Mouse (Mus musculus): ENCODE data around the gene Rgs21. TPM values are rescaled to one million over a fixed set of nuclear protein-coding genes. Genes with fewer than 3 reads are reported as not detected.
A peak's percentile ranks its signal among the peaks of the same experiment; 100 is the strongest.

The Rgs21 gene
- total RNA-seq (2021), result not detected
- long read RNA-seq, experiment 1, result 0 reads
- long read RNA-seq, experiment 2, result 0 reads

DNA sequence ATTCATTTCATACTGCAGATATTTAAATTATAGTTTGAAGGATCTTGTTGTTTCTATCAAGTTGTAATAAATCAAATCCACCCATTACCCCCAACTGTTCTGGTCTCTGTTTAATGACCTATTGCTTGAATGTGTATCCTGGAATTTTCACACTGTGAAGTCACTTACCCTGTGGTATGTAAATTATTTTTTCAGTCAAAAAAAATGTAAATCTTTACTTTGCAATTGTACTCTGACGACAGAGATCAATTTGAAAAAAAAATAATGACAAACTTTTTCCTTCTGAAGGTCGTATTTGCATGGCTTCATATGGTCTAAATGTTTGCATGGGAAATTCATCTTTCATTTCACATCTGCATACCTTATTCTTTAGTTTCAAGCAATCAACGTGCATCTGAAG is at the start of gene Rgs21:
Gene Rgs21 (minus strand): TSS at position 101 of the 400 bp plus-strand sequence.
- DNase-seq, result no peak
- intact Hi-C loops (cut with DNase I), result no loop called here
- no peak within 1 kb of the TSS for H3K27ac ChIP-seq
- no peak within 1 kb of the TSS for H3K4me3 ChIP-seq
- no peak for TF ChIP-seq CTCF (IDR thresholded peaks at IDR 0.05)

DNA sequence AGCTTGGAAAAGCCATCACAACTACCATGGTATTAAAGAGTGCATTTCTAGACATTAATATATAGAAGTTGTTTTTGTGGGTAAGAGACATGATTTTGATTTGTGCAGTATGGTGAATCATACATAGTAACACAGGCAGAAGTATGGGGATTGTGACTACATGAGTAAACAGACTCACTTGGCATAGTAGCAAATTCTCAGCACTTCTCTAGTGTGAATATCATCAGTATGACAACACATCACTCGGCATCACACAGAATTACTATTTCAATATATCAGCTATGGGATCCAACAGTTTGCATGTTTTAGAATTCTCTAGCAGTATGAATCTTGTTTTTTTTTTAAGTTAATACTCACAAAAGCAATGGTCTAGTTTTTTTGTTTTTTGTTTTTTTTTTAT is 36.6 kb upstream of the Rgs21 start:
- DNase-seq, result no peak
- intact Hi-C loops (cut with DNase I), result no loop called here
- Histone ChIP-seq H3K4me3 (no peak overlapping the region), H3K27ac (no peak overlapping the region)
- no peak for TF ChIP-seq CTCF (IDR thresholded peaks at IDR 0.05)

DNA sequence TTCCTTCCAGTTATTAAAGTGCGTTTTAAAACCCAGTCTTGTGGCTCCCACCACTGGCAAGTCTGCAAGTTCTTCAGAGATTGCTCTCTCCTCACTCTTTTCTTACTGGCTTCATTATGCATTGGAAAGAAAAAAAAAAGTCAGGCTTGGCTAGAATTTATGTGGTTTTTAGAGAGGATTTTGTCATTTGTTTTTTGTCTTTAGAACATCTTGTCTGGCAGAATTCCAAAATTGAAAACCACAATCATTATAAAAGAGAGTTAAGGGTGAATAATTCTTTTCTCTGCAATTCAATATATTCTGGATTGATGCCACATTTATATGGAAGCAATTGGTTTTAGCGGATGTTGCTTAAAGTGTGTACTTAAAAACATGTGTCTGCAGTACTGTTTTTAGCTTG is 35.5 kb upstream of the Rgs21 start:
- no peak for TF ChIP-seq CTCF (IDR thresholded peaks at IDR 0.05)
- intact Hi-C loops (cut with DNase I), result no loop called here
- no peak overlapping the region for H3K27ac ChIP-seq
- no peak for DNase-seq
- H3K4me3 ChIP-seq, result no peak overlapping the region

DNA sequence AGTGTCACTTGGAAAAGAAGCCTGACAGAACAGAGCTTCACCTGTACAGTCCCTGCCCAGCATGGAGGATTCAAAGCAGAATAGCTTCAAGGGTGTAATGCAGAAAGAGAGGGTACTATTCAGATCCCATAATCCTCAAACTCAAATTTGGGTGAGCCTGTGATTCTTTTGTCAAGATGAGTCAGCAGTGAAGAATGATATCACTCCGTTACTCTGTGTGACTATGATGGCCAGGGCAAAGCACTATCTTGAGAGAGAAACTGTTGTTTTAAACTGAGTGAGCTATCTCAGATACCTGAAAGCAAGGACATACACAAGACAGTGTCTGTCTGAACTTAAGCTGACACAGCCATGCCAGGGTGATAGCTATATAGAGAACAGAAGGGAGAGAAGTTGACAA is 11.9 kb upstream of the Rgs21 start:
- Histone ChIP-seq H3K27ac (no peak overlapping the region), H3K4me3 (no peak overlapping the region)
- no peak for TF ChIP-seq CTCF (IDR thresholded peaks at IDR 0.05)
- intact Hi-C loops (cut with DNase I), result no loop called here
- DNase-seq, result no peak

DNA sequence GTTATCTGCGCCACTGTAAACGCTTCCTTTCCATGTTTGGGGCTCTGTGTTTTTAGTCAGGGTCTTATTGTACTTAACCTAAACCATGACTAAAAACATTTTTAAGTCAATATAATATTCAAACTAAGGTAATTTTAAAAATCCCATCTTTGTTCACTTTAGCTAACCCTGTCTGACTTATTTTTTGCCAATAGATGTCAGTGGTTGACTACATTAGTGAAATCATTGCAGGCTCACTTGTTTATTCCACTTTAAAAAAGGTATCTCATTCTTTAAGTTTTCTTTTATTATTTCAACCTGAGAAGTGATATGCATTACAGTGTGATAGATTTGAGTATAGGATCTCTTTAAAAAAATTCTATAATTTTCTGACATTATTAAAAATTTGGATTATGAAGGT is 5.5 kb upstream of the Rgs21 start:
- intact Hi-C loops (cut with DNase I), result no loop called here
- DNase-seq, result no peak
- TF ChIP-seq CTCF (IDR thresholded peaks at IDR 0.05), result peak; percentile 31; the same call in 1 of the 2 replicates
- Histone ChIP-seq H3K27ac (no peak overlapping the region), H3K4me3 (no peak overlapping the region)

DNA sequence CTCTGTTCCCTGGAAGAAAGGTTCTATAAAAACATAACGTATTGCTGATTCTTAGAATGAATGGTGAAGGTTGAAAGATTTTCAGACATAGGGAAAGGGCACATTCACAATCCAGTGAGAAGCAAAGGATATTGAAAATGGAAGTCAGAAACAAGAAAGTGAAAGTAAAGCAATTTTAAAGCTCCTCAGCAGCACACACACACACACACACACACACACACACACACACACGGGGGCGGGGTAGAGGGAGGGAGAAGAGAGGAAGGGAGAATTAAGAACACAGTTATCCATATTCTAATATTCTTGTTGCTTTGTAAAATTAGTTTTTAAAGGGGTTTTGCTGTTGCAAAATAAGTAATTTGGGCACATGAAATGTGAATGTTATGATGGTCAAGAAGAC is 2.4 kb upstream of the Rgs21 start:
- no peak for TF ChIP-seq CTCF (IDR thresholded peaks at IDR 0.05)
- DNase-seq, result no peak
- intact Hi-C loops (cut with DNase I), result no loop called here

DNA sequence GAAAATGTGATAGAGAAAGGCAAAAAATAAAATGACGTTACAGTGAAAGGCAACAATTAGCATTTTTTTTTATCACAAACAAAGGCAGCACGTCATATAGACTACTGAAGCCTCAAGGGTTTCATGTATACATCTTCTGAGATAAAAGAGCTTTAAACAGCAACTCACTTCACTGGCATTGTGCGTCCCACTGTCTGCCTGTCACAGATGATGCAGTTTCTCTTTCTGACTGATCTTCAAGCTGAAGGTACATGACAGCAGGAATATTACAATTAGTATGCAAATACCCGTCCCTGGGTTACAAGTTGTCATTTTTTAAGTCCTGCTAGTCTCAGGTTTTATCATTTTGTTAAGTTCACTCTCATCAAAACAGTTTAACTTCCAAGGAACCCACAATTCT is 22.3 kb downstream of the Rgs21 start:
- DNase-seq, result no peak
- no peak overlapping the region for H3K4me3 ChIP-seq
- no peak for TF ChIP-seq CTCF (IDR thresholded peaks at IDR 0.05)
- no peak overlapping the region for H3K27ac ChIP-seq
- intact Hi-C loops (cut with DNase I), result no loop called here

More for the DNA sequence above, 2.4 kb upstream of the Rgs21 start:
- Histone ChIP-seq H3K27ac (no peak overlapping the region), H3K4me3 (no peak overlapping the region)

DNA sequence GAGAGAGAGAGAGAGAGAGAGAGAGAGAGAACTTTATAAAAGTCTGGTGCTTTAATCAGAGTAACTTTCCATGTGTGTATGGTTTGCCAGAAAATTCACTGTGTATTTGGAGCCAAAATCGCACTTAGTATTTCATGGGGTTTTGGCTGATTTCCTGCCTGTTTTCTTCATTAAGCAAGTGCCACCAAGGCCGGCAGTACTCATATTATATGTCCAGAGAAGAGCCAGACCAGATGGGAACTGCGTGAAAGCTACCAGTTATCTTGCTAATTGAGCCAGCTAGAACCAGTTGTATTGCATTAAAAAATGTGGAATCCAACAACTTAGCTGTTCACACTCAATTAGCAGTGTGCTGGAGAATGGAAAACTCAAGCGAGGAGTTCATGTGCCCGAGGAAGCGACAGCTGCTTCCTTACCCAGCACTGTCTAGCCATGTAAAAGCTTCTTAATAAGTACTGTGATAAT is 22.9 kb downstream of the Rgs21 start:
- Histone ChIP-seq H3K4me3 (no peak overlapping the region), H3K27ac (no peak overlapping the region)
- no peak for TF ChIP-seq CTCF (IDR thresholded peaks at IDR 0.05)
- no peak for DNase-seq
- intact Hi-C loops (cut with DNase I), result no loop called here

DNA sequence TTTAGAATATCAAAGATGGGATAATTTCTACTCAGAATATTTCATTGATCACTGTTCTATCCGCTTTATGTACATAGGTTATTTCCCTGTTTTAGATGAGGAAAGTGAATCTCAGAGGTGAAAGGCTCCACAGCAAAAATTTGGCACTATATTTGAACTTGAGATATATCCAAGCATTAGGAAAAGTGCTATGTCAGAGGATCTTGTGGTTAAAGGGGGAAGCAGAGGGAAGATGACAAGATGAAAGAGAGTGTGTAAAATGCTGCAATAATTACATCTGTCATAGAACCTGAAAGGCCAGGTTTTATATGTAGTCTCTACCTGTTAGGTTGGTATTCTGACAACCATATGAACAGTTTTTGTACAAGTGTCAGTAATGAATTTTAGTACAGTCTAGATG is 35.7 kb downstream of the Rgs21 start:
- Histone ChIP-seq H3K4me3 (no peak overlapping the region), H3K27ac (no peak overlapping the region)
- intact Hi-C loops (cut with DNase I), result no loop called here
- TF ChIP-seq CTCF (IDR thresholded peaks at IDR 0.05), result no peak
- DNase-seq, result no peak

DNA sequence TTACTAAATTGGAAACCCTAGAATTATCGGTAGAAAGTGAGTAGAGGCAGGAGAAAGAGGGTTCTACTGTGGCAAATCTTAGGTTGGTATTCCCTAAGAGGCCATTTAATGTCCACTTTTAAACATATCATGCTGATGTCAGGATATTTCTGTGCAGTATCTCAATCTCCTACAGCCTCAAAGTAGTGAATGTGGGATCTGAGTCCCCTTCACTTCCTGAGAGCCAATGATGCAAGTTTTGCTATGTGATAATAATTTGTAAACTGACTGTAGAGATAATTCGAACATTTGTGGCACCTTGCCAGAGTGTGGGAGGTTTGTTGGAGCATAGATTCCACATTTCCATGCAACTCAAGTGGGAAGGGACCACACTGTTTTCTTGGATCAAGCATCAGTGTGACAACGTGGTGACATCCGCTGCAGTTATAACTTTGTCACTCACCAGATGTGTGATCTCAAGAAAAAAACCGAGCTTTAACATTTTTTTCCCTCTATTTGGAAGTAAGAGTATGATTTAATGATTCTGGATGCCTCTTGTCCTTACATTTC is 49.5 kb downstream of the Rgs21 start:
- TF ChIP-seq CTCF (IDR thresholded peaks at IDR 0.05), result no peak

DNA sequence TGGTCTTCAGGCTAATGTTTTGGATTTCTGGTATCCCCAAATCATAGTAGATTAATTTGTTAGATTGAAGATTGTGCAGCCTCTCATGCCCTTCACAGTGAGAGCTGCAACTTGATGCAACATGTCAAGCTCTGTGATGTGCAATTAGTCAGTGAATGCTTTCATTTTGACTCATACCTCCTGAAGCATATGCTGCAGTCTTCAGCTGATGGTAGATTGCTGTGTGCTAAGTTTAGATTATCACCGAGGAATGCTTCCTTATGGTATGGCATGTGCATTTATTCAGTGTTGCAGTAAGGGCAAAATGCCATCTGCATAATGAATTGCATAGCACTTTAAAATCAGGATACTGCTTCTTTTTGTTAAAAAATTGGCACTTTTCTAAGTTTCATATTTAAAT is 65.2 kb downstream of the Rgs21 start:
- H3K4me3 ChIP-seq, result no peak overlapping the region
- intact Hi-C loops (cut with DNase I), result no loop called here
- DNase-seq, result no peak
- H3K27ac ChIP-seq, result no peak overlapping the region
- no peak for TF ChIP-seq CTCF (IDR thresholded peaks at IDR 0.05)

More for the DNA sequence above, 49.5 kb downstream of the Rgs21 start:
- Histone ChIP-seq H3K4me3 (no peak overlapping the region), H3K27ac (no peak overlapping the region)
- DNase-seq, result no peak
- intact Hi-C loops (cut with DNase I), result no loop called here

DNA sequence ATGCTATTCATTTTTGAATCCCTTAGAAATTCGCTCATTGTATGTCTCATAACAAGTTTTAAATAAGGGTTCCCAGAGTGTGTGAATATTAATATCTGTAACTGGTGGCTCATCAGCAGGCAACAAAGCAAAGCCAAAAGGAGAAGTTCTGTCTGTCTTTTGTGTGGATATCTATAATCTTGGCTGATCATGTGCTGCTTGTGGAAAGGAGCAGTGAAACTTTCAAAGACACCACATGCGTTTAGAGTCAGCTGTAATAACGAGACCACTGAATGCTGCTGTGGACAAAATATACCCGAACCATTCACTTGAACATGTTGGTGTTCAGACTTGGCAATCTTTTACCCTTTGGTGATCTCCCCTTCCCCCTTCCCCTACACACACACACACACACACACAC is 67.0 kb downstream of the Rgs21 start:
- Histone ChIP-seq H3K27ac (no peak overlapping the region), H3K4me3 (no peak overlapping the region)
- intact Hi-C loops (cut with DNase I), result no loop called here
- no peak for DNase-seq
- no peak for TF ChIP-seq CTCF (IDR thresholded peaks at IDR 0.05)

DNA sequence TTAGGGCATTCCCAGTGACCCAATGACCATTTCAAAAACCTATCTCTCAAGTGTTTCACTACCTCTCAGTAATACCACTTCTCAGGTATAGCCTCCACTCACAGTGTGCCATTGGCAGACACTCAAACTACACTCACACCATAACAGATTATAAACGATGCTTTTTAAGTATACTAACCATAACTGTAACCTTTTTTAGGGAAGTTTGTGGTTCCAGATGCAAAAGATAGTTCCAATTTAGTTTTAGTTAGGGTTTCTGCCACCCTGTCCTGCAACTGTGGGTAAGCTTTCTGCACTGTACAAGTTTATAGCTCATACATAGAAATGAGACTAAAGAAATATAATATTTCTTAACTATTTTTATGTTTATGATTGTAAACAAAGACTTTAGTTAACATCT is 67.7 kb downstream of the Rgs21 start:
- Histone ChIP-seq H3K27ac (no peak overlapping the region), H3K4me3 (no peak overlapping the region)
- no peak for TF ChIP-seq CTCF (IDR thresholded peaks at IDR 0.05)
- intact Hi-C loops (cut with DNase I), result no loop called here
- DNase-seq, result no peak

DNA sequence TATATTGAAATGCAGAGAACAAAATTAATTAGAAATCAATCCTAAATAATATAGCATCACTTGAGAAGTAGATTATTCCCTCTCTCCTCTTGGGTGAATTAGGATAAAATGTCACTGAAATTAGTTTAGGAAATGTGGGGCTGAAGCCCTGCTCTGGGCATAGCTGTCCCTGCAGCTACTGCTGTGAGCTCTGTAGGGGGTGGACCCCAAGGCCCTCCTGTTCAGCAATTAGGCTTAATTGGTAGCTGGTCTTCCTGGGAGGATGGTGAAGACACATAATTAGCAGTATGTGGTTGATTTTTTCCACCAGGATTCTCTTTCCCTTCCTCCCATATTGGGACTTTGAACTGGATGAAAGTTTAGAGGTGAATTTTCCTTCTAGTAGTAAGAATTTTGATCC is 68.7 kb downstream of the Rgs21 start:
- no peak overlapping the region for H3K27ac ChIP-seq
- H3K4me3 ChIP-seq, result no peak overlapping the region
- intact Hi-C loops (cut with DNase I), result no loop called here
- no peak for TF ChIP-seq CTCF (IDR thresholded peaks at IDR 0.05)
- no peak for DNase-seq
